Mouse (Mus musculus): ENCODE measurements around the gene Tfdp2.

Tfdp2 gene

GRCm38 (mm10) chr9:96223302-96223701, 27.2 kb downstream of the Tfdp2 start:
- no peak for DNase-seq (ENCODE audit: extremely low read depth, insufficient read length, low spot score)

DNA sequence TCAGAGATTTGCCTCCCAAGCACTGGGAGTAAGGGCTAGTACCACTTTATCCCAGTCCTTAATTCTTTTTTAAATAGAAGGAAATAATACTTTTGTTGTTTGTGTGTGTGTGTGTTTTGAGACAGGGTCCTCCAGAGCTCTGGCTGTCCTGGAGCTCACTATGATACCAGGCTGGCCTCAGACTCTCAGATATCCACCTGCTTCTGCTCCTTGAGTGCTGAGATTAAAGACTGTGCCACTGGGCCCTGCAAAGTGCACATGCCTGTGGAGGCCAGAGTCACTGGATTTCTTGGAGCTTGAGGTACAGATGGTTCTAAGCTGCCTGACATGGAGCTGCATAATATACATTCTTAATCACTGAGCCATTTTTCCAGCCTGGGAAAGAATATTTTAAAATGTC, 32.2 kb downstream of the Tfdp2 start:
- DNase-seq (ENCODE audit: extremely low read depth, insufficient read length, low spot score): no peak

GRCm38 (mm10) chr9:96230271-96230670, 34.2 kb downstream of the Tfdp2 start:
- no peak for DNase-seq (ENCODE audit: extremely low read depth, insufficient read length, low spot score)

GRCm38 (mm10) chr9:96235477-96235876, 39.4 kb downstream of the Tfdp2 start:
- no peak for DNase-seq (ENCODE audit: extremely low read depth, insufficient read length, low spot score)

- DNase-seq (ENCODE audit: extremely low read depth, insufficient read length, low spot score): no peak
Measured at GRCm38 (mm10) chr9:96237391-96237790, 41.3 kb downstream of the Tfdp2 start.

GRCm38 (mm10) chr9:96238286-96238685, 42.2 kb downstream of the Tfdp2 start:
- no peak for DNase-seq (ENCODE audit: extremely low read depth, insufficient read length, low spot score)

- DNase-seq (ENCODE audit: extremely low read depth, insufficient read length, low spot score): no peak
Measured at GRCm38 (mm10) chr9:96241134-96242097, 45.3 kb downstream of the Tfdp2 start.

DNA sequence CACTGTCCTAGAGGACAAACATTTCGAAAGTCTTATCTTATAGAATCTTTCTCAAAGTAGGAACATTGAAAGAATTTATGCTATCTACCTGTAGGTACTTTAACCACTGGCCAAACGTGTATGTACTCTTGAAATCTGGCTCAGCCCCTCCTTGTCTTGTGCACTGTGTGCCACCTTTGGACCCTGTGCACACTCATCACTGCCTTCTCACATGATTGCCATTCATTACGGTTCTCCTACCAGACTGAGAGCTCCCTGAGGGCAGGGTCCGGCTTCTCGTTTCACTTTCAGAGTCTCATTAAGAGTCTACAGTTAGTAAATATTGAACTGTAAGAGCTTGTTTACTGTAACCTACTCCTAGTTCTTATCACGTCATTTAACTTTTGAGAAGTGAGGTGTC, 47.8 kb downstream of the Tfdp2 start:
- DNase-seq (ENCODE audit: extremely low read depth, insufficient read length, low spot score): no peak

- no peak for DNase-seq (ENCODE audit: extremely low read depth, insufficient read length, low spot score)
Measured at GRCm38 (mm10) chr9:96254812-96255211, 58.7 kb downstream of the Tfdp2 start.

DNA sequence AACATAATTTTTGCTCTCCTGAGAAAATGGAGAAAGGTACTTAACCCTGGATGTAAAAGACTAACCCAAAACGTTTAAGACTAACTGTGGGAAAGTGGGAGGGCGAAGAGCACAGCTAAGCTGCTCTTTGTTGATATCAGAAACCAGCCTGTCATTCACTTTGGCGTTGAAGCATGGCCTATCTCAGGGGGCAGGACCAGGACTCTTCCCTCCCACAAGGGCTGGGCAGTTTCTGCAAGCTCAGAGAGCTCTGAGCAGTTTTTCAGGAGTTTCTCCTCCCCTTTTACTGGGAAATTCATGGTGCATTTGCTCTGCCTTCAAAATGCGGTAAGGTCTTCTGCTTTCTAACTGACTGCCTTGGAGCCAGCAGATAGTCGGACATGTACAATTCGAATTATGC, 62.4 kb downstream of the Tfdp2 start:
- DNase-seq (ENCODE audit: extremely low read depth, insufficient read length, low spot score): no peak

DNA sequence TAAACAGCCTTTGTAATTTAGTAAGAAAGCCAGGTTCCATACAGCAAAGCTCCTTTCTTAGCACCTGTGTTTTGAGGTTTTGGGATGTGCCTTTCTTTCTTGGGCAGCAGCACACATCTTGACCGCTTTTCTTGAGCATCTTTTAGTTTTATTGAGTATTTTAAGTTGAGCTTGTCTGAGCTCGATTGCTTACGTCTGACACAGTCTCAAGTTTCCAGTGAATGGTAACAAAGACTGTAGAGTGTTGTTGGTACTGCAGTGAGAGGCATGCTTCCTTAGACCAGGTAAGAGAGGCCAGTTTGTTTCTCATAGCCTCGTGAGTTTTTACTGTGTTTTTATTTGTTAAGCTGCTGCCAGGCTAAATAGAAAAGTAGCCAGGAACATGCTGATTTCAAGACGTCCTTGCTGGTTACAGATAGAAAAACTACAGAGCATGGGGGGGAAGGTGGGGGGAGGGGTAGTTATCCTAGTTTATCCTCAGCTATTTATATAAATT, 63.0 kb downstream of the Tfdp2 start:
- DNase-seq (ENCODE audit: extremely low read depth, insufficient read length, low spot score): no peak

DNA sequence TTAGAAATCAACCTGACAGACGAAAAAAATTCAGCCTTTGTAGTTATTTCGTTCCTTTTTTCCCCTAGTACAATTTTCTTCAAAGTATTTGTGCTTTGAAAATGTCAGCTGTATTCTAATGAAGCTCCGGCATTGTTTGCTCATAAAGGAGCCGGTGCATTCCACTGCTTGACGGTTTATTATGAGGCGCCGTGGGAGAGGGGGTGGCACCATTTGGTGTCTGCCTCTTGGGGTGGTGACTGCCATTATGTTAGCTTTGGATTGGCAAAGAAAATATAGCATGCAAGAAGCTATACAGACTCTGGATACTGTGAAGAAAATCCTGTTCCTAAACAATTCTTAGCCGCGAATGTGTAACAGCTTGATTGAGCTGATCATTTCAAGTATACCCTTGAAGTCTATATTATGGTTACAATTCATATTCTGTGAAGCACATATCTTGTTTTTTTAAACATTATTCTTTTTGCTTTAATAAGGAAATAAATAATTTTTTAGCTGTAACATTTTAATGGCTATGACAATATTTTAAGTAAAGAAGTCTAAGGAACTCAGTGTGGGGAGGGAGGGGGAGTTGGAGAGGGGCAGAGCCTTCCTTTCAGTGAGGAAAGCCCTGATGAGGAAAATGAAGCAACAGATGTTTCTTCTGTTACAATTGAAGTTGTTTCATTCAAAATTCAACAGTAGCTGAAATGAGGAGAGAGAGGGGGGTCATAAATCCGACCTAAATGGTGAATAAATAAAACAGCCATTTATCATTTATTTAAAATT, 63.9 kb downstream of the Tfdp2 start:
- no peak for DNase-seq (ENCODE audit: extremely low read depth, insufficient read length, low spot score)

GRCm38 (mm10) chr9:96261101-96261500, 65.0 kb downstream of the Tfdp2 start:
- no peak for DNase-seq (ENCODE audit: extremely low read depth, insufficient read length, low spot score)

DNA sequence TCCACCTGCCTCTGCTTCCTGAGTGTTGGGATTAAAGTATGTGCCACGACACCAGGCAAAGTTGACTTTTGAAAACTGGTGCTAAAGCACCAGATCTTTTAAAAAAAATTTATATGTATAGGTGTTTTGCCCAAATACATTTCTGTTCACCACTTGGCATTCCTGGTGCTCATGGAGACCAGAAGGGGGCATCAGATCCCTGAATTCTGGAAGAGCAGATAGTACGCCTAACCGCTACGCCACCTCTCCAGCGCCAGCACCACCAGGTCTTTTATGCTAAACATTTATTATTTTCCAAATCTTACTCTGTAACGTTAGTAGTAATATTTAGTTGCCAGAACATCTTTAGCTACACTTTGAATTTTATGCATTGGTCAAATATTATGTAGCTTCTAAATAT, 65.9 kb downstream of the Tfdp2 start:
- DNase-seq (ENCODE audit: extremely low read depth, insufficient read length, low spot score): no peak

DNA sequence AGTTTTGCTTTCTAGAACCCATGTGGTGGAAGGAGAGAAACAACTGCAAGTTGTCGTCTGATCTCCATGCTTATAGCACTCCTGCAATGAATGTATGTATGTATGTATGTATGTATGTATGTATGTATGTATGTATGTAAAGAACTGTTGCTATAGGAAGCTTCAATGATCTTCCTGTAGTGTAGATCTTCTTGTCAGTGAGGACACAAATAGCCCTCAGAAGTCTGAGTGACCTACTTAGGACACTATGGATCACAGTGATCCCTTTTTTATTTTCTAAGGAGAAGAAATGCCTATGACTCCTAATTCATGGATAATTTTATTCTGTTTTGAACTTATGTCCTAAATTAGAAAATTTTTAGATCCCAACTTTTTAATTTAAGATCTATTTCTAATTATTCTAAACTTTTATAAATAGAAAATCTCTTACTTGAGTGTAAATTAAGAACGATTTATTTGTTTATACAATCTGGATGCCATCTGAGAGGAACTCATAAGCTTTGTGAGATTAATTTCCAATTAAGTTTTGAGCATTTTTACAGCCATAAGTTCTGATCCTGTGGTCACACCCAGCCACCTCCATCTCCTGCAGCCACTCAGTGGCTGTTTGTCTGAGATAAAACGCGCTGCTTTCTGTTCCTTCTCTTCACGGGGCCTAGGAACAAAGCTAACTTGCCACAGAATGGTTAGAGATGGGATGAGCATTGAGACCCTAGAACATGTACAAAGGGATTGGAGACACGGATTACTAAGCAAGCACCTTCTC, 70.9 kb downstream of the Tfdp2 start:
- no peak for DNase-seq (ENCODE audit: extremely low read depth, insufficient read length, low spot score)

GRCm38 (mm10) chr9:96267559-96267948, 71.5 kb downstream of the Tfdp2 start:
- no peak for DNase-seq (ENCODE audit: extremely low read depth, insufficient read length, low spot score)

GRCm38 (mm10) chr9:96269726-96270125, 73.7 kb downstream of the Tfdp2 start:
- DNase-seq (ENCODE audit: extremely low read depth, insufficient read length, low spot score): no peak

DNA sequence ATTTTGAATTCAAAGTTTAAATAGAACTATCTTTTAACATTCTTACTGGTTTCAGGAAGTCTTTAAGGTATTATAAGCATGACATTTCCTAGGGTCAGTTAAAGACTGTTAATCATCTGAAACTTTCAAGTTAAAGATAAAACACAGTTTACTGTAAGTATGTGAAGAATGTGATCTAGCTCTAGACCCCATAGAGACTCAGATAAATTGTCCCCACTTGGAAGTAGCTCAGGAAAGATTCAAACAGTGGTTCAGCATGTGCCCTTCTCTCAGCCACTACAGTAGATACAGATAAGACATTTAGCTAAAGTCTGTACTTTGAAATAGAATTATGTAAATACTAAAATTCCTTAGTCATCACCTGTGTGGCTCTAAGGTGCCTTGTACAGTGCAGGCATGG, 79.5 kb downstream of the Tfdp2 start:
- no peak for DNase-seq (ENCODE audit: extremely low read depth, insufficient read length, low spot score)

- no peak for DNase-seq (ENCODE audit: extremely low read depth, insufficient read length, low spot score)
Measured at GRCm38 (mm10) chr9:96281497-96281896, 85.4 kb downstream of the Tfdp2 start.

- no peak for DNase-seq (ENCODE audit: extremely low read depth, insufficient read length, low spot score)
Measured at GRCm38 (mm10) chr9:96282082-96282481, 86.0 kb downstream of the Tfdp2 start.

DNA sequence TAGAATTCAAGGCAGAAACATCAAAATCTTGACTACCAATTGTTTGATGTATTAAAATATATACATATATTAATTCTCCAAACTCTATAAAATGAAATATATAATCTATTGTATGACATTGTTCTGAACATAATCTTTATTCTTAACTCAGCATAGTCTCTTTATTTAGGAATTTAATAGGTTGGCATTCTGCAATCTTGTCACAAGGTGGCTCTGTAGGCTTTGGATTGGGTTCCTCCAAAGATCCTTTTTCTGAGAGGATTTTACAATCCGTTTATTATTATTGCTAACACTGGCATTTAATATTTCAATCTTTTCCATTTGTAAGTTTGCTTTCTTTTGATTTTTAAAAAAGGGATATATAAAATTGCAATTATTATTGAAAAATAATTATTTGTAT, 88.8 kb downstream of the Tfdp2 start:
- DNase-seq (ENCODE audit: extremely low read depth, insufficient read length, low spot score): no peak
